Mouse (Mus musculus): ENCODE data around the gene D630045J12Rik.

Gene D630045J12Rik

GRCm38 (mm10) chr6:38134806-38135559, 118.8 kb downstream of the D630045J12Rik start:
- DNase-seq (ENCODE audit: low read depth, low spot score): no peak

GRCm38 (mm10) chr6:38131801-38132231, 122.0 kb downstream of the D630045J12Rik start:
- DNase-seq (ENCODE audit: low read depth, low spot score): no peak

DNA sequence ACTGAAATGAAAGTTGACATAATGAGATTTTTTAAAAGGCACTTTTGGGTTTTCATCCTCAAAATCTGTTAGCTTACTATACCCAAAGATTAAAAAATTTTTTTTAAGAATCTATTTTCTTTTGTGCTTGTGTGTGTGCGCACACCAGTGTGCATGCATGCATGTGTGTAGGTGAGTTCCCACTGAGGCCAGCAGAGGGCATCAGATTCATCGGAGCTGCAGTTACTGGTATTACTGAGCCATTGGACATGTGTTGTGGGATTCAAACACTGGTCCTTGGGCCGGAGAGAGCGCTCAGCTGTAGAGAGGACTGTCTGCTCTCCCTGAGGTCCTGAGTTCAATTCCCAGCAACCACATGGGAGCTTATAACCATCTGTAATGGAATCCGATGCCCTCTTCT, 123.9 kb downstream of the D630045J12Rik start:
- no peak for DNase-seq (ENCODE audit: low read depth, low spot score)

DNA sequence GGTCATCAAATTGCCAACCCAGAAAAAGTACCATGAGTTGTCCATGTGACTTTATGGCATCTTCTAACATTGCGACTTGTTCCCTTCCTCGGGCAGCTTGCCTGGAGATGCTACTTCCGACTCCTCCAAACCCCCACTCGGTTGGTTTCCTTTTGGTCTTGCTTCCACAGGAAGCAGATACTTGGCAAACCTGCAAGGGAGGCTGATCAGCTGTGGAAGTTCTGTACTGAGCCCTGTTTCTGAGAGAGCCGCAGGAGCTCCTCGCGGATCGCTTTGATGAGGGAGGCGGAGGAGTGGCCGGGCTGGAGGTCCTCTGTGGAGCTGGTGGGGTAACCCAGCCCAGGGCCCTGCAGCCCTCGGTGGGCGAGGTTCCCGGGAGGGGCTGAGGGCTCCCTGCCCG, 125.7 kb downstream of the D630045J12Rik start:
- DNase-seq (ENCODE audit: low read depth, low spot score): no peak

- DNase-seq (ENCODE audit: low read depth, low spot score): no peak
These were observed 128.3 kb downstream of the D630045J12Rik start for GRCm38 (mm10) chr6:38125462-38125861.

GRCm38 (mm10) chr6:38124882-38125281, 128.9 kb downstream of the D630045J12Rik start:
- DNase-seq (ENCODE audit: low read depth, low spot score): no peak

- DNase-seq (ENCODE audit: low read depth, low spot score): no peak
These were observed 129.5 kb downstream of the D630045J12Rik start, which contains the start of gene Atp6v0a4 for GRCm38 (mm10) chr6:38124207-38124835. Gene Atp6v0a4, minus strand, starts transcription at chr6:38124586.

DNA sequence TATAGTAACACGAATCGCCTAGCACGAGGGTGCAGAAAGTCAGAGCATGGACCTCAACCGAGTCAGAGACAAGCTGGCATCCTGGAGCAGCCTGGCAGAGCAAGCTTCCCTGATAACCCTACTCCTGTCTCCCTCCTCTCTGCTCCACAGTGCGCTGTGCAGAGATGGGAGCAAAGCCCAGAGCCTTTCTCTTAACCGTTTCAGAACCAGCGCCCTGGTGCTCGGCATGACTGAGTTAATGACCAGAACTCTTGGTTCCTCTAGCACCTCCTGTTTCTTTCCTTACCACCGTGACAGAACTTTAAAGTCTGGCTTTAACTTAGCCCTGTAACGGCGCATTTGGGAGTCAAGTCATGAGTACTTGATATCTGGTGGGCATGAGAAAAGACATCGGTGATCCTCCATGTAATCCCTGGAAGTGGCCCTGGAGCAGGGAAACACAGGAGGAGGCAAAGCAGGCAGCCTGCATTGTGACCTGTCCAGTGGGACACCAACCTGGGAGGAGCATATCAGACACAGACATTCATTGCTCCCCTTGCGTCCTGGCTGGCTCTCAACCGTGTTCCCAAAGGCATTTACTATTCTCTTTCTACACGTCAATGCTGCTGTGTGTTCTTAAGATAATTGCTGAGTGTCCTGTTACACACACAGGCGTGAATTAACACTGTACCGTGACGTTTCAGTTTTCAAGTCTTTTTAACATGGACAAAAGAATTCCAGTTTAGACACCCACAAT, 130.2 kb downstream of the D630045J12Rik start:
- no peak for DNase-seq (ENCODE audit: low read depth, low spot score)

DNA sequence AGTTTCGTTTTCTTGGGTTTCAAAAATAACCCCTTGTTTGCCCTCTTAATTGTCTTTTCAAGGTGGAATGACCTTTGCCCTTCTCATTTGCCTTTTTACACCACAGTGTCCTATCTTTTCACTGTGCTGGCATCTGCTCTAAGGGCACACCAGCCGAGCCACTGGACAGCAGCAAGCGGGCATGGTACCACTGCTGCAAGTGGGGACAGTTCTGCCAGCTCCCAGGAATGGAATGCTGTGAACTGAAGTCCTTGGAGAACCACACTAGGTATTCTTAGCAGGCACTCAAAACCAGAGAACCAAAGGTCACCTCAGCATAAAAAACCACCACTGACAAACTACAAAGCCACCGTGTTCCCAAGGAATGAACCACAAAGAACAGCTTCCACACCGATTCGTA, 131.0 kb downstream of the D630045J12Rik start:
- no peak for DNase-seq (ENCODE audit: low read depth, low spot score)

GRCm38 (mm10) chr6:38121843-38122242, 132.0 kb downstream of the D630045J12Rik start:
- no peak for DNase-seq (ENCODE audit: low read depth, low spot score)

DNA sequence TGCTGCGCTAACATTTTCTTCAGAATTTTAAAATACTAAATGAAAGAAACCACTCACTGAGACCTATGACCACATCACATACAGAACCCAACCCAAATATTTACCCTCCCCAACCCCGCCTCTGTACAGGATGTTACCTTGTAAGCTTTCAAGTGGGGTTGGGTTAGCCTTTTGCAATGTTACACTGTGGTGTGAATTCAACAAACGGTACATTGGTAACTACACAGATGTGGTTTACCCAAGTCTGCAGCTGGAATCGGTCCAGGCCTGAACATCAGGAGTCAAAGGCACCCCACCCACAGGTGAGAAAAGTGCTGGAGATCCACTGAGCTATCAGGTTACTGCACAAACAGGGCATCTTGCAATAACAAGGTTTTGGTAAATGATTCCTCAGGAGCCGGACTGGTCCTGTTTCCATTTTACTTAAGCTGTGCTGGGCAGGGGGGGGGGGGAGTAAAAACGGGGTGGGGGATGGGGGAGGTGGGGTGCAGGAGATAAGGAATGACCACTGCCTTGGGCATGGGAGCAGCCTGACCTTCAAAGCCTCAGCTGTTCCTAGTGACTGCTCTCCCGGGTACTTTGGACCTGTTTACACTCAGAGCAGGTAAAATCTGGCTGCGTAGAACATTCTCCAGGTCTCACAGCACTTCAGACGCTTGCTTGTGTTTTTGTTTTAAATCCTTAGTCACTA, 133.0 kb downstream of the D630045J12Rik start:
- DNase-seq (ENCODE audit: low read depth, low spot score): no peak

DNA sequence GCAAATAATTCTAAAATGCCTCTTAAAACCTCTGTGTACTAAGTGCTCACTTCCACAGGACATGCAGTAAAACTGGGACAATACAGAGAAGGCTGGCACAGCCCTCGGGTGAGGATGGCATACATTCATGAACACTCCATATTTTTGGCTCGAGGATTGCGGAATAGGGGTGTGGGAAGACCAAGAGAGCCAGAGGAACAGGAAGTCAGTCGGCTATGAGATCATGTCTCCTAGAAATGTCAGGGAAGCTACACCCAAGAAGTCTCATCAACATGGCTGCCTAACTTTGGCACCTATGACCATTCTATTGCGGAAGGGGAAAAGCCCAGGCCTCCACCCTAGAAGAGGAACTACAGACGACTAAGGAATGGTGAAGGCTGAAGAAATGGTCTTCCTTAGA, 135.5 kb downstream of the D630045J12Rik start:
- no peak for DNase-seq (ENCODE audit: low read depth, low spot score)

GRCm38 (mm10) chr6:38116107-38116770, 137.6 kb downstream of the D630045J12Rik start:
- DNase-seq (ENCODE audit: low read depth, low spot score): no peak

DNA sequence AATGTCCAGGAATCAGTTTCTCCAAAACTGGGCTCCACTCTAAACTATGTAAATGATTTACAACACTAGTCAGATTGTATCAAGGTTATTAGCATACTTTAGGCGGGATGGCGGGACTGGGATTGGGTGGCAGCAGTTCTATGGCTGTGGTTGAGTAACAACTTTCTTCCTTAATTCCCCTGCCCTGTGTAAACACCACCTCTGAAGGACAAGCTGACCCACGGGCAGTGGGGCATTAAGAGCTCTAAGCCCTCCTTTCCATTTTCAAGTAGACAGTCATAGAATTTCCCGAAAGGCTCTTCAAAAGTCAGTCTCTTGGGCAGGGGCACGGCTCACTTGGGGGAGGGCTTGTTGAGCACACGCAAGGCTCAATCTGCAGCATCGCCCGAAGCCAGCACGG, 142.9 kb downstream of the D630045J12Rik start:
- no peak for DNase-seq (ENCODE audit: low read depth, low spot score)

DNA sequence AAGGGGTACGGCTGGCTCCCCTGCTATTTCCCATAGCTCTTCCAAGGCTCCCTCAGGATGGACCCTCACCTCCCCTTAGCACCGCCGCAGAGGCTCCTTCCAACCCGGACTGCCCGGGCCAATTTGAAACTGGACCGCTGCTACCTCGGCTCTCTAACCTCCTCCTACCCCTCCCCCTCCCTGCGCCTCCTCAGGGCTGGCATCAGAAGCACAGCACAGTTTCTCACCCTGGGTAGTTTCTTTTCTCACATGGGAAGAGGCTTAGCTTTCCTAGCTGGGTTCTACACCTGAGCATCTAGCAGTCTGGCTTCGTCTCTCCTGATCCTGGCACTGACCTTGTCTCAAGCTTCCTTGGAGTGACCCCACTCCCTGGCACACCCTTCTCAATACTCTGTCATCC, 143.9 kb downstream of the D630045J12Rik start:
- no peak for DNase-seq (ENCODE audit: low read depth, low spot score)

DNA sequence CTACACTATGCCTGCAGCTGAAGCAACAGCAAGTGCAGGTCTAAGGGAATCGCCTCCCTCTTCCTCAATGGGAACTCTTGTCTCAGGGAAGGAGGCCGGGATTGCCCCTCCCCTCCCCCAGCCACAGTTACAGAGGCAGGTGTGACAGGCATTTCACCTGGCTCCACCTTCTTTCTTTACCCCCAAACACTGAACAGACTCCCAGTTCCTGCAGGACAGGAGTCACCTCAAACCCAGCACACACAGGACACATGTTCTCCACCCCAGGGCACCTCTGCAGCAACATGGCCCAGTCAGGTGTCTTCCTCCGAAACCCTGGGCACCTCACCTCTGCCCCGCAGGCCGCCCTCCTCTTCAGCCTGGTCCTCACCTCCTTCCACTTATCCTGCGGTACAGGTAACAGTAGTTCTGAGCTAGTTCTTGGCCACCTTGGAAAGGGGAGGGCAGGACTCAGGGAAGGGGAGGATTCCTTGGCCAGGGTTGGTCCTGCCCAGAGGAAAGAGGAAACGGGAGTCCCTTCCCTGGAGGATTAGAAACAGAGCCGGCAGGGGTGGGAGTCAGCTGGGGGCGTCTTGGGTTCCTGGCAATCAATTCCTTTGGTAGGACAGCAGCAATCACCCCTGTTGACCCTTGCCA, 144.5 kb downstream of the D630045J12Rik start, which contains the start of gene Tmem213:
Tmem213 (plus strand) TSS at position 96 of the 636 bp plus-strand sequence.
- DNase-seq (ENCODE audit: low read depth, low spot score): no peak

- no peak for DNase-seq (ENCODE audit: low read depth, low spot score)
These were observed 145.4 kb downstream of the D630045J12Rik start for GRCm38 (mm10) chr6:38108449-38108848.

- no peak for DNase-seq (ENCODE audit: low read depth, low spot score)
These were observed 147.9 kb downstream of the D630045J12Rik start for GRCm38 (mm10) chr6:38105924-38106323.

- DNase-seq (ENCODE audit: low read depth, low spot score): no peak
These were observed 150.0 kb downstream of the D630045J12Rik start for GRCm38 (mm10) chr6:38103775-38104174.

DNA sequence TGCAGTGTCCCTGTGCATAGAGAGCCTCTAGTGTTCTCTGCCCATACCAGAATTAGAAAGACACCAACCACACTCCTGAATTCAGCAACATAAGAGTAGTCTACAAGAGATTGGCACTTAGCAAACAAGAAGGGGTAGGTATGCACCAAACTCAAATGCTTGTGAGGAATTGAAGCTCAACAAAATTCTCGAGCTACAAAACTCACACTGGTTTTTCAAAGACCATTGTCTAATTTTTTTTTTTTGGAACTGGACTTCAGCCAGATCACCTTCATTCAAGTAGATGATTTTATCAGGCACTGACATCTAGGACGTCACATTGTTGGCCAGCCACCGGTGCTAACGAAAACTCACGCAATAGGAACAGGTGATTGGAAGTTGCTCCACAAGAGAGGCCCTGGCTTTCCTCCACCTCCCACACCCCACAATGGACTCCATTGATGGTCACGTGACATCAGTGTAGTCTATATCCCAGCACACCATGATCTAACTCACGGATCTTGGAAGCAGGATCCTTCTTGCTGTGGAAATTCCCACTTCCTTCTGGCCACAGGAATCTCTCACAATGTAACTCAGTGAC, 151.5 kb downstream of the D630045J12Rik start:
- DNase-seq (ENCODE audit: low read depth, low spot score): no peak
